Mouse (Mus musculus) right cerebral cortex, adult 2 months (tissue): ENCODE data around the gene Exoc6.
"Not testable (repeated sequence)": the region's sequence is repeated elsewhere in the genome, so short reads cannot be mapped to it uniquely, and the experiment has no call there.

ENCODE experiments used
- DNase-seq, 2 experiments: peaks; one replicate each; pipeline ENCODE4 v3.0.0; 2021 to 2022; ENCODE audit warnings: low spot score in 2 of 2

Exoc6 gene

DNA sequence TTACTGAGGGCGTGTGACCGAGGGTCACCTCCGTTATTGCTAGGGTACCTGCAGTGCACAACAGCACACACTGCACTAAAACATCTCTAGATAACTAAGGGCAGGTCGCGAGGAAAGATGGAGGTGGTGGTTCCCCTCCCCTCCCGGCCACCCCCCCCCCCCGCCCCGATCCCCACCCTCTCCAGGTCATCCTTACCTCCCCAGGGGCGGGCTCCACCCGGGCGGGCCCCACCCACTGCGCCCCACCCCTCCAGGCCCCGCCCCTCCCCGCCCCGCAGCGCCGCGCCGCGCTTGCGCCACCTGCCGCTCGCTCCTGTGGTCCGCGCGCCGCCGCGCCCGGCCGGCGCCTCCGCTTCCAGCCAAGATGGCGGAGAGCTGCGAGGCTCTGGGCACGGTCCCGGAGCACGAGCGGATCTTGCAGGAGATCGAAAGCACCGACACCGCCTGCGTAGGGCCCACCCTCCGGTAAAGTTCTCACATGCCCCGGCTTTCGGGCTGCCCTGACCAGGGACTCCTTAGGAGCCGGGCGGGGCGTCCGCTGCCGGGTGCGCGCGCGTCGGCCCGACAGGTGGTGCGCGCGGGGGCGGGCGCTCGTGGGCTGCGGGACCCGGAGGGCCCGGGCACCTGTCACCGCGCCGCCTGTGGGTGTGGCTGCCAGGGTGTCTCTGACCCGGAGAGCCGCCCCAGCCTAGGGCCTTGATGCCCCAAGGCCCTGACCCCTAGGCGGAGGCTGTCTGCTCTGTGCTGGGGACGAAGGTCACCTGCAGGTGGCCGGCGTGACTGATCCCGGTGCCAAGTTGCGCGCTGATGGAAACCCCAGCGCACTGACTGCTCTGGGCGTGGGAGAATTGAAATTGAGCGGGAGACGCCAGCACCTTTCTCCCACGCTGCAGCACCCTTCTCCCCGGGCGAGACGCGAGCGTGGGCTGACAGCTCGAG is at the start of gene Exoc6:
TSS of gene Exoc6 (plus strand) at position 318 of the 939 bp plus-strand sequence.
- peak; percentile 66 to 74 for DNase-seq

DNA sequence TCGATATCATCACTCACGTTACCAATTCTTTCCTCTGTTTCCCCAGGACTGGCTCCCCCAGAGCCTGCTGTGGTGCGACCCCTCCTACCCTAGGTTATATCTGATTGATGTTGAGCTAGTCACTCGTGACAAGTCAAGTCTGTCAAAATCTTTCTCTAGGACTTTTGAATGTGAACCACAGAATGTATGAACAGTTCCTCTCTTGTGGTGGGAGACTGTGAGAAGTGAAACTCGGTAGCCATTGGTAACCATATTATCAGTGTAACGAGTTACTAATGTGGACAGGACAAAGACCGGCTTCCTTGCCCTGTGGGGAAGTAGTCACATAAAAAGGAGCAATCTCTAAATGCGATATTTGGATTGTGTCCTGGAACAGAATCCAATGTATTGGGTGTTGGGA is 47.2 kb upstream of the Exoc6 start:
- no peak for DNase-seq

DNA sequence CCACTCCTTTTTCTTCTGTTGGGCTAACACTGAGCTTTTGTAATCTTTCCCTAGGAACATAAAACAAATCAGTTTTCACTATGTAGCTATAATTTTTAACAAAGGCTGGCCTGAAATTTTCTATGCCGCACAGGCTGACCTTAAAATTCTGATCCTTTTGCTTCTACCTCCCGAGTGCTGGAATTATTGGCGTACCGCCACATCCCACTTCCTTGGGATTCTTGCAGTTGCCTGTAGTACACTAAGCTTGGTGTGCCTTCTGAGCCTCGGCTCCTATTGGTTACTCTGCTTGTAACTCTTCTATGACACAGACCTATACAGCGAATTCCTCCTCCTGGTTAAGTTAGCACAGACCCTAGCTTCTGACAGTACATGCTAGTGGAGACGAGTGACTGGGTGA is 44.2 kb upstream of the Exoc6 start:
- no peak for DNase-seq

DNA sequence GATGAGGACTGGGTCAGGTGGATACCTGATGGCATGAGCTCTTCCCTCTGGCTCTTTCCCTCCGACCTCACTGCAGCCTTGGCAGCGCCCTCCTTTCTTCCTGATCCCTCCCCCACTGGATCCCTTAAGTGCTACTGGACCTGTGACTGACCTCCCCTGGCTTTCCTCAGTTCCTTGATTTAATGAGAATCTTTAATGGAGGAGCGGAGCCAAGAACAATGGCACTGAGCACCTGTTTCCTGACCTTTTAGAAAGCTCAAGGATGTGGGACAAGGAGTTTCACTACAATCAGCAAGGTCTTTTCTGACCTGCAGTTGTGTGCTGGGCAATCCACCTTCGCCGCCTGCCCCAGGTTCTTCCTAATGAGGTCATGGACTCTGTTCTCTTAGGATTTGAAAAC is 43.6 kb upstream of the Exoc6 start:
- DNase-seq, result no peak

DNA sequence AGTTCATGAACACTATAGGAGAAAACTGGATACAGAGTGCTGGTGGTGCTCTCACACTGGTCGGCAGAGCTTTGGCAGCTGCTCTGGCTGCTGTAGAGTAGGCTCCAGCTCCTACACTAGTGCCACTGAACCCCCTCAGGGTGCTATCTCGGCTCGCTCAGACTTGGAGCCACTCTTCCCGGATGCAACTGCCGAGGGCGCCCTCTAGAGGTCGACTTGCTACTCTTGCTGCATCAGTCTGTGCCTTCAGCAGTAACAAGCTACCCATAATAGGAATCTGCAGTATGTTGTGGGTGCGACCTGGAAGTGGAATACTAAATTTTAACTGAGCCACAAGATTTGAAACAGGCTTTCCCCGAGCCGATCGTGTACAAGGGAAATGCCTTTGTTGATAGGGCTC is 40.5 kb upstream of the Exoc6 start:
- DNase-seq, result peak; percentile 62 to 77

DNA sequence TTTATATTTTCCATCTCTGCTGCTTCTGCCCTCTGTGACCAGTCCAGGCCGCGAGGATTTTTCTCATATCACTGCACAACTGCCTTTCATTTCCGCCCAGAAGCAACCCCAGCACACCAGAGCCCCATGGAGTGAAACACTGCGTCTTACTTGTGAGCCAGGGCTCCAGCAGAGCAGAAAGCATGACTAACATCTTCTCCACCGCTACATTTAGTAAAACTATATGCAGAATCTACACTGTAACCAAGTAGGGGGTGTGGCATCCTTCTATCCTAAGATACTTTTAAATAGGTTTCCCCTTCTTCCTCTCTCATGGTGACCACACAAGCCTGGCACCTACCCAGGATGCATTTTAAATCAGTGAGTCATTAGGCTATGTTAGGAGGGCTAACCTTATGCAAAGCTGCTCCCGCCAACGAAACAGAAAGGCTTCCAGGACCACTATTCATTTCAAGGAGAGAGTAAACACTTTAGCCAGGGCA is 35.4 kb upstream of the Exoc6 start:
- no peak for DNase-seq

DNA sequence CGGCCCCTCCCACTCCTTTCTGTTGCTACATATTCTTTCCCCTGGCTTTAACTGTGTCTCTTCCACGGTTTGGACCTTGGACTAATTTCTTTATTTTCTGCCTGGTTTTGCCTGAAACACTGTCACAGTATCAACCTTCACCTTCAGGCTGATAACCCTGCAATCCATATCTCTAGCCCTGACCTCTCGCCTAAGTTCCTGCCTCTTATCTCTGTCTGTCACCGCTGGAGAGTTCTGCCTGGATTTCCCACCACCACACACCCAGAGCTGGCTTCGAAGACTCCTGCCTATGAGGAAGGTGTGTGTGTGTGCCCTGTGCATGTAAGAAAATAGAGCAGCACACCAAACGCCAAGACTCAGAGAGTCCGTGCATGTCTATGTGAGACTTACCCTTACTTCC is 32.8 kb upstream of the Exoc6 start:
- no peak for DNase-seq

DNA sequence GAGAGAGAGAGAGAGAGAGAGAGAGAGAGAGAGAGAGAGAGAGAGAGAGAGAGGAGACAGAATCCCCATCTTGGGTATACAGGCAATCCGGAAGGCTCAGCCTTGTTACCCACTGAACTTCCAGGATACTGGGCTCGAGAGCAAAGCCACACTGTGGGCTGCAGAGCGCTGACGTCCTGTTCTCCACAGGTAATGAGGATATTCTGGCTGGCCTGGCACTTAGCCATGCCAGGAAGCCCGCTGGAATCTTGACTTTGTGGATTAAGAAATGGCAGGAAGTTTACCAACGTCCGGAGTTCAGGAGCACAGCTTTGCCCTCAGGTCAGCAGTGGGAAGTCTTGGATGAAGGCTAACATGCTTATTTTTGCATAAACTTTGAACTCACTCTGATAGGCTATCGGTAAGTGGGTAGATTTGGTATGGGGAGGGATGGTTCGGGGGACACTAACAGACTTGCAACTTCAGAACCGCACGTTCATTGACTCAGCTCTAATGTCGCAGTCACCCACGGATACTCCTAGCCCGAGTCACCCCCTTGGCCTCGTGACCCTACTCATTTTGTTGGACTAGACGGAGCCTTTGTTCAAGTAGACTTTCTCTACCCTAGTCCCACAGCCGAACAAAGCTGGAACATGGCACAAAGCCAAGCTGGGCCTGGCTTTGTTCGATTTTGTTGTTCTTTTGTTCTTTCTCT is 29.3 kb upstream of the Exoc6 start:
- no peak for DNase-seq

DNA sequence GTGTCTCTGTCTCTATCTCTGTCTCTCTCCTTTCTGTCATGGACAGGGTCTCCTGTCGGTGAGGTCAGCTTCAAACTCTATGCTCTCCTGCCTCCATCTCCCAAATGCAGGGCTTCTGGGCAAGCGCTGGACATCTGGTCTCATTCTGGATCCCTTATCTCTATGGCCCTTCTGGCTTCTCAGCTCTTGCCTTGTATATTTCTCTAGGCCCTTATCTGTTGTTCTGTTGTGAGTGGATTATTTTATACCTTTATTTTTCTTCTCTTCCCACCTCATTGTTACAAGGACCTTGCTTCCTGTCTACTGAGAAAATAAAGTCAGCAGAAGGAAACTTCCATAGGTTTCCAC is 28.8 kb upstream of the Exoc6 start:
- DNase-seq, result no peak

DNA sequence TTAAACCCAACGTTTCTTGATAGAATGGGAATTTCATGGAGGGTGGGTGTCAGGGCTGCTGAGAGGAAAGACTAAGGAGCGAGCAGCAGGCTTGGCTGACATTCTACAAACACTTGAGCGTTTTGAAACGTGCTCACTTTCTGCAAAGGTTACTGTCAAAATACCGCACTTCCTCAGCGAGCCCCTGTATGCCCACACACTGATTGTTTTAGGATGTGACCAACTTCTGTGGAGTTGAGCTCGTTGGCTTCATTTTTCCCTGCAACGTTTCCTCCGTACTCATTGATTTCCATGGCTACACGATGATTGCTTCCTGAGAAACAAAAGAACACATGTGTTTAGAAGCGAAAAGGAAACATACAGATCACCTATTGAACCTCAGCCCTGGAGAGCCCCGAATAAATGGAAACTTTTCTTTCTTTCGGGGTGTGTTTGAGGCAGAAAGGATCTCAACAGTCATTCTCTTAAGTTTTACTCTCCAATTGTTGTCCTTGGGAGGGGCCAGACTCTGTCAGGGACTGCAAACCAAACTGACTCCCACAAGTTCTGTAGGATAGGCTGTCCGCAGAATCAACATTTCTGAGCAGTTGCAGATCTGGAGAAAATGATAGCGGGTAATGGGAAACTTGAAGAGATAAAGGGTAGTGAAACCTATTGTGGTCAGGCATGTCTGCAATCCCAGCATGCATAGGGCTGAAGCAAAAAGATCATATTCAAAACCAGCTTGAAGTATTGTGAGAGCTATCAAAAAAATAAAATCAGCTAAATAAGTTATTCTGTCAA is 26.7 kb upstream of the Exoc6 start:
- DNase-seq, result no peak

DNA sequence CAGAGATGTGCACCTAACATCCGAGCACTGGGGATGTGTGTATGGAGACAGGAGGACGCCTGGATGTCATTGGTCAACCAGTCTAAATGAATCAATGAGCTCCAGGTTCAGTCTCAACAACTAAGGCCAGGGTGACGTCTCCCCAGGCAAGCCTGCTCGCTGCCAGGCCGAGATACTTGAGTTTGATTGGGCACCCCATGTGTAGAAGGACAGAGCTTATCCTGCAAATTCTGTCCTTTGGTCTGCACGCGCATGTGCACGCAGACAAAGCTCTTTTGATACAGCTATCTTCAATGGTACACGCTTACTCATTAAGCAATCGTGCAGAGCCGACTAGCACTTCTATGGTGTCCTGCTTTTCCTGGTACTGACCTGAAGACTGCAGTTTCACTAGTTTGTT is 24.3 kb upstream of the Exoc6 start:
- no peak for DNase-seq

DNA sequence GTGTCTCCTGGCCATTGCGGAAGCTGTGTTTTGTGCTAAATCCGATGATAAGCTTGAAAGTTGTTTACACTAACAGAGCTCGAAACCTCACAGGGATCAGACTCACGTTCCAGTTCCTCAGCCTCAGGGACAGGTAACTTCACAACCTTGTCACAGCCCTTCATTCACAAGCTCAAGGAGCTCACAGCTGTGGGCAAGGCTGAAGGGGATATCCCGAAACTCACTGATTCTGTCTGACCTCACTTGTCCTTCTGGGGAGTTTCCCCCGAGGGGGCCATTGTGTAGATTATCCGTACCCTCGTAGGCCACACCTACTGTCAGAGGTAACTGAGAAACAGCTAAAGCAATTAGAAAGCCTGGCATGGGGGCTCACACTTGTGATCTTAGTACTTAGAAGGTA is 23.4 kb upstream of the Exoc6 start:
- DNase-seq, result no peak

DNA sequence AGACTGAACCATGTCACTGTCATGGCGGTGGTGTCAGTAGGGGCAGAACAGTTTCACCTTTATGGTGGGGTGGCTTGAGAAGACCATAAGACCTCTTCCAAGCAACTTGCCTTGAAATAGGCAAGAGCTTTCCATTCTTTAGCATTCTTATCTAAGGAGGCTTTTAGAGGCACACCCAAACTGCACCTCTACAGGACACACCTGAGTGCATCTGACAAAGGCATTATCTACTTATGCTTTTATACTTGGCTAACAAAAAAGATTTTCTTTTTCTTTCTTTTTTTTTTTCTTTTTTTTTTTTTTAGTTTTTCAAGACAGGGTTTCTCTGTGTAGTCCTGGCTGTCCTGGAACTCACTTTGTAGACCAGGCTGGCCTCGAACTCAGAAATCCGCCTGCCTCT is 22.5 kb upstream of the Exoc6 start:
- DNase-seq, result not testable (repeated sequence)

DNA sequence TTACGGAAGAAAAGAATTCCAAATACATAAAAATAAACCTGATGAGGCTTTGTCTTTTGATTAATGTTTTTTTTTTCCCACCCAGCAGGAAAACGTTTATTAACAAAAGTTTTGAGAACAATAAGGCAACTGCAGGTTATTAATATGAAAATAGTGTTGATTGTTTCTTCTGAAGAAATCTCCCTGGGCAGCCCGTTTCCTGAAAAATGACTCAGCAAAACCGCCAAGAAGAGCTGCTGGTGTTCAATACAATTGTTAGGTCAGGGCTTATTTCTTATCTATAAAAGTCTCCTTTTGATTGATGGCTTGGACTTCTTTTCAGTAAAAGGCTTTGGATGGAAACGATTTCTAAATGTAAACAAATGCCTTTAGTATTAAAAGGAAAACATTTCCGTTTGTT is 21.6 kb upstream of the Exoc6 start:
- no peak for DNase-seq

DNA sequence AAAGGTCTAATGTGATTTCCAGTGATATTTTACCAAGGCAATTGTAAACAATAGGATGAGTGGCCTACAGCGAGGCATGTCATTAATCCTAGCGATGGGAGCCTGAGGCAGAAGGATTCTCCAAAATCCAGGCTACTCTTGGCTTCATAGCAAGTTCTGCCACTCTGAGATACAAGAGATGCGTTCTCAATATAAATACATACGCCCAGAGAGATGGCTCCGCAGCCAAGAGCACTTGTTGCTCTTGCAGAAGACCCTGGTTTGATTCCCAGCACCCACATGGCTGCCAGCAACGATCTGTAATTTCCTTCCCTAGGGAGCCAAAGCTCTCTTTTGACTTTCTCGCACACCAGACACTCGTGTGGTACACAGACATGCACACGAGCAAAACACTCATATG is 20.9 kb upstream of the Exoc6 start:
- no peak for DNase-seq

DNA sequence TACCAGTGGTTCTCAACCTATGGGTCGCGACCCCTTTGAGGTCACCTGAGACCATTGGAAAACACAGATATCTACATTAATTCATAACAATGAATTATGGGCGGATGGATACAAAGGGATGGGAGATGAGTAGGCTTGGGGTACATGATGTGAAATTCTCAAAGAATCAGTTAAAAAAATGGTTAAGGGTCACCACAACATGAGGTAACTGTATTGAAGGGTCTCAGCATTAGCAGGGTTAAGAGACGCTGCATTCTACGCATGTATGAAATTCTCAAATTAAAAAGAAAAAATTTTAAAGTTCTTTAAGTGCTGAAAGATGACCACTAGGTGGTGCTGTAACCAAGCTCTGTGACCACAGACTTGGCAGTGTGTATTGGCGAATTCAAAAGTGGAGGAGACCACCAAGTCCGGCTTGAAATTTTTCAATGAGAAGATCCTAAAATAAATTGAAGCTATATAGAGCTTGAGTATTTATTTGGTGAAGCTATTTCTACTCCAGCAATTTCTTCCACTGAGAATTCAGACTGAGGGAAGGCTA is 20.2 kb upstream of the Exoc6 start:
- DNase-seq, result peak; percentile 22 to 44

DNA sequence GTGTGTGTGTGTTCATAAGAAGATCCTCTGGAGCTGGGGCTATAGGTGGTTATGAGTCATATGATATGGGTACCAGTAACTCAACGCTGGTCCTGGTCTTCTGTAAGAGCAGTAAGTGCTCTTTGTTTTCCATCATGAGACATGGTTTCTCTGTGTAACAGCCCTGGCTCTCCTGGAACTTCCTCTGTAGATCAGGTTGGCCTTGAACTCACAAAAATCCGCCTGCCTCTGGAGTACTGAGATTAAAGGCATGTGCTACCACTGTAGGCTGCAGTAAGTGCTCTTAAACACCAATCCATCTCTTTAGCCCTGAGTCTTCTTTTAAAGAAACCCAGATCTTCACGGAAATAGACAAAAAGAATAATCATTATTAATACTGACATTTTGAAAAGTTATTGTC is 19.6 kb upstream of the Exoc6 start:
- DNase-seq, result no peak

DNA sequence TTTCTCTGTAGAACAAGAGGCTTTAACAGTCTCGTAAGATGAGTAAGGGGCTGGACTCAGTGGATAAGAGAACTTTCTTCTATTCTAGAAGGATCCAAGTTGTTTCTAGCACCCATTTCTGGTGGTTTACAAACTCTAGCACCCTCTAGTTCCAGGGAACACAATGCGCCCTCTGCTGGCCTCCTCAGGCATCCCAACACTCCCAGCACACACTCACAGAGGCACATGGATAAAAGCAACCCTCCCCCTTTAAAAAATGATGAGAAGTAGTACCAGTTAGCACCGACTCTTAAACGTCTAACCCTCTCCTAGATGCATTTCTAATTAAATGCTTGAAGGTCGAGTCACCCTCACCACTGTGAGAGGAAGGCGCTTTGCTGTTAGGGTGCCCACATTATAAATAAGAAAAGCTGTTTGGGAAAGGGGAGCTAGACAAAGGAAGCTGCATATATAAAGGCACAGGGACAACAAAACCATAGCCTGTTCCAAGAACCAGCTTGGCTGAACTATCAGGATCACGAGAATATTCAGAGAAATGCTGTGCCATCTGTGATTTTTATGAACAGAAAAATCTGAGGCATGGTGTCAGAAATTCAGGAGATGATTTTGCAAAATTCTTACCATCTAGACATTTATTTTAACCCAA is 18.9 kb upstream of the Exoc6 start:
- peak in 1 of 2 experiments; percentile 30 for DNase-seq

DNA sequence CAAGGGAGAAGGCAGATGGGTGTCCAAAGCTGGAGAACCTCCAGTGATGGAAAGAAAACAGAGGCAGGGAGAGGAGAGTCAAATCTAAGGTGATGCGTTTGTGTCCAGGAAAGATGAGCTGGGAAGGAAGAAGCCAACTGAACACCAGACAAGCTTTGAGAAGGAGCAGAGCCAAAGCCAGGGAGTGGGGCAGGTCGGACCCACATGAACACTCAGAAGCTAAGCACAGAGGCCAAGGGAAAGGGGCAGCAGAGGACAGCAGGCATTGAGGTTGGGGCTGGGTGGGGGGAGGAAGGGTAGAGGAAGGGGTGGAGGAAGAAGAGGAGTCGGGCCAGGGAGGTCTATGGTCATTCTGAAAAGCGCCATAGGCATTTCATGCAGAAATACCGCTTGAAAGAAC is 17.0 kb upstream of the Exoc6 start:
- DNase-seq, result no peak

DNA sequence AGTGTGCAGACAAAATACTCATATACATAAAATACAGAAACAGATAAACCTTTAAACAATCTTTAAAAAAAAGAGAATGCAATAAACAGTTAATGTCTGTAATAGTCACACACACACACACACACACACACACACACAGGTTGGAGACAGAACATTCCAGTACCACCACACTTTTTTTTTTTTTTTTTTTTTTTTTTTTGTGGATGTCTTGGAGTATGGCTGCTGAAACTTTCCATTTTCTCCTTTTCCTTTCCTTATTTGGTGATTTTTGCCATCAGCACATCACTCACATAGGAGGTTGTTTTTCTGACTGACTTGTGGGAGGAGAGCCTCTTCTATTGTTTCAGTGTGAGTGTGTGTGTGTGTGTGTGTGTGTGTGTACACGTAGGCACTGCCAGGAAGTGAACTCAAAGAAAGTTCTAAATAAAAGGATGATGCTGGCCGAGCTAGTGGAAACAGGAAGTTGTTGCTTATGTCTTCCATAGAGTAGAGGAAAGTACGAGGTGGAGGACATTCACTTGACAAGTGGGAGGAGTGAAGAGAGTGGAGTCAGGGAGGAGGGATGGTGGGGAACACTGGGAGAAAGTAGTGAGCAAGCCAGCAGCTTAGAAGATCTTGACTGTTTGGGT is 15.4 kb upstream of the Exoc6 start:
- no peak for DNase-seq

DNA sequence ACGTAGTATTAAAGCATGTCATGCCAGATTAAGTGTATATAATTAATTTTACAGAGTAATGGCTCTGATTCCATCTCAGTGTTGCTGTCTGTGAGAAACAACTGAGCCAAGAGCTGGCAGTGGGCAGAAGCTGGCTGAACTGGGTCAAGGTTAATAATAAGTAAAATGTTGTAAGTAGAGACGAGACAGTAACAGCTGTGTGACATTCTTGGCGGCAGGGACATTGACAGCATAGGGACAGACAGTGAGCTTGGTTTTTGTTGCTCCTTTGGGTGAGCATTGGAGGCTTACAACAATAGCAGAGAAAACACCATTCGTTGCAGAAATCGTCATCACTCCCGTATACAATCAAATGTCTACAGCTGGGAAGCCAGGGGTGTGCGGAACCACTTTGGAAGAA is 13.8 kb upstream of the Exoc6 start:
- DNase-seq, result no peak
